Mouse (Mus musculus) midbrain, embryonic 16.5 days (tissue): ENCODE data around the gene Grm3. TPM values are rescaled to one million over a fixed set of nuclear protein-coding genes. Genes with fewer than 3 reads are reported as not detected.

Experiments used
- ATAC-seq: fragments of 200-750 bp; cut with Nextera tagmentation; 2 replicates; pipeline ENCODE4 v1.8.0; 2017; ENCODE audit warnings: moderate TSS enrichment
- H3K27ac ChIP-seq: fragments of 300-500 bp; sonication (generic); 2 replicates; pipeline ENCODE4 v1.5.1; 2014; ENCODE audit warnings: mild to moderate bottlenecking, low read length, mixed read lengths
- H3K27me3 ChIP-seq: fragments of 300-500 bp; sonication (generic); 2 replicates; pipeline ENCODE4 v1.6.1; 2014; ENCODE audit warnings: low read depth, low read length, mixed read lengths; ENCODE audit not compliant: control insufficient read depth, insufficient read depth
- H3K36me3 ChIP-seq: fragments of 300-500 bp; sonication (generic); 2 replicates; pipeline ENCODE4 v1.6.1; 2014; ENCODE audit warnings: mild to moderate bottlenecking, low read length, moderate library complexity, mixed read lengths; ENCODE audit not compliant: control insufficient read depth, insufficient read depth
- H3K4me1 ChIP-seq: fragments of 300-500 bp; sonication (generic); 2 replicates; pipeline ENCODE4 v1.6.1; 2014; ENCODE audit warnings: mild to moderate bottlenecking, low read length, mixed read lengths; ENCODE audit not compliant: control insufficient read depth, insufficient read depth
- H3K4me2 ChIP-seq: fragments of 300-500 bp; sonication (generic); 2 replicates; pipeline ENCODE4 v1.6.1; 2014; ENCODE audit warnings: mild to moderate bottlenecking, low read length, mixed read lengths
- H3K4me3 ChIP-seq: fragments of 300-500 bp; sonication (generic); 2 replicates; pipeline ENCODE4 v1.5.1; 2014; ENCODE audit warnings: low read depth, mild to moderate bottlenecking, low read length, moderate library complexity, mixed read lengths
- H3K9ac ChIP-seq: fragments of 300-500 bp; sonication (generic); 2 replicates; pipeline ENCODE4 v1.6.1; 2014; ENCODE audit warnings: low read depth, low read length, mixed read lengths
- H3K9me3 ChIP-seq: fragments of 300-500 bp; sonication (generic); replicated peaks from 2 replicates; pipeline ENCODE4 v1.6.1; 2014; ENCODE audit warnings: mild to moderate bottlenecking, low read length, mixed read lengths; ENCODE audit not compliant: control insufficient read depth, poor library complexity, severe bottlenecking
- WGBS: fragments of 180-500 bp; shearing (Covaris S2); extraction: QIAGEN DNeasy Blood & Tissue Kit; methylation state at CpG from one replicate; pipeline ENCODE4 v1.1.7; 2014; 5-methylcytosine and 5-hydroxymethylcytosine counted together
- polyA plus RNA-seq: library from polyadenylated mRNA; unstranded; fragments of >200 nt; fragmentation: Nextera tagmentation; extraction: Ambion mirVana; gene quantifications from 2 replicates; pipeline ENCODE4 v1.2.1, GENCODE M21; 2015

Gene Grm3
- polyA plus RNA-seq, 1 experiment from 2014 or later = 82.6 TPM

DNA sequence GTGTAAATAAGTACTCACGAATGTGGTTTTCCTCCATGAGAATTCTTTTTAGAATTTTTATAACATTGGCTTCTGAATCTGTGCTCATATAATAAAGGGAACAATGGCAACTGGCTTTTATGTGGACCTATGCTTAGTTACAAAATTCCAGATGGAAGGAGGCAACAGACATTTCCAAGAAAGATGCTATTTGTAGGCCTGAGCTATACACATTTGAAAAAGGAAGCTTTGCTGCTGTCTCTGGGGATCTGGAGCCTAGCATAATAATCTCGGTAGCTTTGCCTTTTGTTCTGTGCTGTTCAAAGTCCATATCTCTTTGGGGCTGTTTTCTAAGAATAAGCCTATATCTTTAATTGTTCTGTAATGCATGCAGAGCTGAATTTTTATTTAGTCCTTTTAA is 146.4 kb downstream of the Grm3 start:
- WGBS = 49% methylated on average over 2 of the region's 2 CpGs
- Histone ChIP-seq H3K4me2 (no peak overlapping the region), H3K4me3 (no peak overlapping the region), H3K4me1 (no peaks in the 10 kb centered on the region), H3K9ac (no peak overlapping the region), H3K27ac (no peak overlapping the region), H3K27me3 (no peaks in the 10 kb centered on the region), H3K36me3 (no peaks in the 10 kb centered on the region), H3K9me3 (no peaks in the 10 kb centered on the region)
- no peak for ATAC-seq

DNA sequence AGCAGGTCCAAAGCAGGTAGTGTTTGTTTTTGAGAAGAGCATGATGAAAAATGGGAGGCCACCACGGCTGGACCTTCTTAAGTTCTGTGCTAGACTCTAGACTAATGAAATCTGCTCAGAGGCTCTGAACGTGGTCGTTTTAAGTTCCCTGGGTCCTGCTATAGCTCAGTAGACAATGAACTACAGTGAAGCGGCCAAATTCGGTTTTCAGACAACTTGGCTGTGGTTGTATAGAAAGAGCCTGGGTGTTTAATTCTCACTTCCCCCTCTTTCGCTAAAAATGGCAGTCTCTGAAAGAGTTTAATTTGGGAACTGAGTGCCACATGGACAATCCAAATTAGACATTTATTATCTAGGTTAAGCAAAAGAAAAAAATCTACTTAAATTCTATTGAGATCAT is 154.0 kb downstream of the Grm3 start:
- WGBS = 81% methylated on average over 6 of the region's 6 CpGs
- ATAC-seq = no peak

DNA sequence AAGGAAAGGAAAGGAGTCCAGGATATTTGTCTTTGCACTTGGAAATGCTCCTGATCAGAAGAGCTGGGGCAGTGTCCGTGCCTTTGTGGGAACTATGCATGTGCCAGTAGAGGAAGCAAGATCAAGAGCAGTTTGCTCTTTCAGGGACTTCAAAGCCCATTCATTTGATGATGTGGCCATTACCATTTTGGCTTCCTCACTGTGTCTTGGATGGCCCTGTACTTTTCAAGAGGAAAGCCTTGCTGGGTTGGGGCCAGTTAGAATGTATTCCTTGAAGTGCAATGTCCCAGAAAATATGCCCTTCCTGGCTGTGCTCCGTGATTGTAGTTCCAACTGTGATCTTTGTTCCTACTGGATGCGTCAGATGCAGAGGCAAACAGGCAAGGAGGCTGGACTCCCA is 167.3 kb downstream of the Grm3 start:
- Histone ChIP-seq H3K27me3 (no peaks in the 10 kb centered on the region), H3K27ac (no peak overlapping the region), H3K9me3 (no peaks in the 10 kb centered on the region), H3K36me3 (no peaks in the 10 kb centered on the region), H3K4me3 (no peak overlapping the region), H3K9ac (no peak overlapping the region), H3K4me1 (no peaks in the 10 kb centered on the region), H3K4me2 (no peak overlapping the region)
- ATAC-seq = peak; percentile 62
- WGBS = 45% methylated on average over 3 of the region's 3 CpGs

More for the DNA sequence above, 154.0 kb downstream of the Grm3 start:
- Histone ChIP-seq H3K9ac (no peak overlapping the region), H3K4me2 (no peak overlapping the region), H3K36me3 (peaks cover 14% of the 10 kb centered on the region), H3K27me3 (no peaks in the 10 kb centered on the region), H3K9me3 (no peaks in the 10 kb centered on the region), H3K4me1 (no peaks in the 10 kb centered on the region), H3K27ac (no peak overlapping the region), H3K4me3 (no peak overlapping the region)

DNA sequence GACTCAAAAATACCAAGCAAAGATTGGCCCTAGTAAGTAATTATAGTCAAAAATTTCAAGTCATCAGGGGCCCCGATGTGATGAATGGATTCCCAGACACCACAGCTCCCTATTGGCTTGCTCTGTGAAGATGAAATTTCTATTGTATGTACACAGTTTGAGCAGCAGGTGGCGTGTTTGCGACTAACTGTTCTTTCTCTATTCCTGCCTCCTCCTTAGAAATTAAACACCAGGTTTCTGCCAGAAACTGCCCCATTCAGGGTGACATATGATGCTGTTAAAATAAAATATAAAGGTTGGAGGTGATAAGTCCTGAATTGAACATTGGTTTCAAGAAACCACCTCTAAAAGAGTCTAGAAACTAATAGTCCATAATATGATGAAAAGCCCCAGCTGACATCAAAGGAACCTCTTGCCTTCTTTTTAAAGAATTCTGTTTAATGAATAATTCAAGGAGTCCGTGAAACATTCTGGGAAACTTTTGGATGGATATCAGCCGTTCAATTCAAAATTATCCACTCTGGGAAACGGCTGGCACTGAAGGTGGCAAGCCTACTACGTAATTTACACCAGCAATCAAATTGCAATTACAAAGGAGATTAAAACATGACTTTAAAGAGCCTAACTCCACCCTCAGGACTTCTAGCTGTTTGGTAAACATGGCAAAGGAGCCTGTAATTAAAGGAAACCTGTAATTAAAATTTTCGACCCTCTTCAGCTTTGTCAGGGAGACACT is 184.0 kb downstream of the Grm3 start:
- 10% methylated on average over 8 of the region's 8 CpGs for WGBS
- H3K27ac ChIP-seq = no peak overlapping the region
- no peaks in the 10 kb centered on the region for H3K27me3 ChIP-seq
- peak; percentile 58 for ATAC-seq
- no peak overlapping the region for H3K4me2 ChIP-seq
- H3K4me1 ChIP-seq = no peaks in the 10 kb centered on the region
- H3K36me3 ChIP-seq = no peaks in the 10 kb centered on the region
- H3K9ac ChIP-seq = no peak overlapping the region
- no peak overlapping the region for H3K4me3 ChIP-seq
- no peaks in the 10 kb centered on the region for H3K9me3 ChIP-seq

DNA sequence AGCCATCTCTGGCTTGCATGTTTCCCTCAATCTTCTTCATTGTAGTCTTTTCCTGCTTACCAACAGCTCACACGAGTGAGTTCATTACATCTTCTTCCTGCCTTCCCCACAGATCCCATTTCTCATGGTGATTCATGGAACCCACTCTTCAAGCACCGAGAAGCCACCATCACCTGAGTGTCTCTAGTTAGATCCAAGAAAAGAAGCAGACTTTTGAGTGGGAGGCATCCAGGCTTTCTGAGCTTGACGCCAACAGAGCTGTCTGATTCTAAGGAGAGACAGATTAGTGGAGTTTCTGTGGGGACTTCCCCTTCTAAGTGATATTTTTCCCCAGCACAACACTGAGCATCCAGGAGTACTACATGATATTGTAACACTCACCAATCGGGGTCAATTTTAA is 199.5 kb downstream of the Grm3 start:
- Histone ChIP-seq H3K4me3 (no peak overlapping the region), H3K4me2 (no peak overlapping the region), H3K27me3 (no peaks in the 10 kb centered on the region), H3K9ac (no peak overlapping the region), H3K4me1 (no peaks in the 10 kb centered on the region), H3K9me3 (no peaks in the 10 kb centered on the region), H3K36me3 (no peaks in the 10 kb centered on the region), H3K27ac (no peak overlapping the region)
- no peak for ATAC-seq
- WGBS = 93% methylated on average over 4 of the region's 4 CpGs

DNA sequence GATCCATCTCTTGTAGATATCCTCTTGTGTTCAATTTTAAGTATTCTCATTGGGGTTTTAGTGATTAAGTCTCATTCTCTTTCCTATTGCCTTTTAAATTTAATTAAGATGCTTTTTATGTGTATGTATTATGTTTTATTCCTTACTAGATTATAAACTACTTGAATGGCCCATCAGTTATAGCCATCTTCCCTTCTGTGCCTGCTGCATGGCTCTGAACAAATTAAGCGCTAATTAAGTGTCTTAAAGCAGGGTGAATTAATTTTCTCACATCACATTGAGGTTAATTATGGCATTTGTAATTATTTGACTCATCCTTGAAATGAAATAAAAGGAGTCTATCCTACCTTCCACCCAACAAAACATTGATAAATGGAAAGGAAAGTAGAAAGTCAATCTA is 213.9 kb downstream of the Grm3 start:
- Histone ChIP-seq H3K4me1 (no peaks in the 10 kb centered on the region), H3K9ac (no peak overlapping the region), H3K4me2 (no peak overlapping the region), H3K27ac (no peak overlapping the region), H3K4me3 (no peak overlapping the region), H3K27me3 (no peaks in the 10 kb centered on the region), H3K9me3 (peaks cover 3% of the 10 kb centered on the region; the same call in 1 of the 2 replicates), H3K36me3 (peaks cover 6% of the 10 kb centered on the region)
- WGBS = 95% methylated on average over 1 of the region's 1 CpGs
- ATAC-seq = no peak

DNA sequence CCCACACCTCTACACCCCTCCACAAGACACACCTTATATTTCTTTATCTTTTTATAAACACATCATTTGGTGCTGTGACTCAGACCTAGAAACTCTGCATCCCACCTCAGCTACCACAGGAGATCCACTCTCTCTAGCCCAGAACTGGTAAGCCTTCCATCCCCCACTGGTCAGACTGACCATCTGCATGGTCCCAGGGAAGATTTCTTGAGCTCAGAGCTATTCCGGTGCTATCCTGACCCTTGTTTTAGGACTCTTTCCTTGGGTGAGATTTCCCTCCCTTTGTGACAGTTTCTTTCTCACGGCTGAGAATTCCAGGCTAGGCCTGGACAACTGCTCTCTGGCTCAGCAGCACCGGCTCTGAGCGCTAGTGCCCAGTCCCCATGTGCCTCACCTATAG is 227.7 kb downstream of the Grm3 start:
- no peaks in the 10 kb centered on the region for H3K27me3 ChIP-seq
- ATAC-seq = no peak
- WGBS = 79% methylated on average over 4 of the region's 4 CpGs
- no peaks in the 10 kb centered on the region for H3K36me3 ChIP-seq
- H3K9me3 ChIP-seq = no peaks in the 10 kb centered on the region
- no peak overlapping the region for H3K4me3 ChIP-seq
- H3K4me2 ChIP-seq = no peak overlapping the region
- no peak overlapping the region for H3K27ac ChIP-seq
- H3K9ac ChIP-seq = no peak overlapping the region
- H3K4me1 ChIP-seq = no peaks in the 10 kb centered on the region

DNA sequence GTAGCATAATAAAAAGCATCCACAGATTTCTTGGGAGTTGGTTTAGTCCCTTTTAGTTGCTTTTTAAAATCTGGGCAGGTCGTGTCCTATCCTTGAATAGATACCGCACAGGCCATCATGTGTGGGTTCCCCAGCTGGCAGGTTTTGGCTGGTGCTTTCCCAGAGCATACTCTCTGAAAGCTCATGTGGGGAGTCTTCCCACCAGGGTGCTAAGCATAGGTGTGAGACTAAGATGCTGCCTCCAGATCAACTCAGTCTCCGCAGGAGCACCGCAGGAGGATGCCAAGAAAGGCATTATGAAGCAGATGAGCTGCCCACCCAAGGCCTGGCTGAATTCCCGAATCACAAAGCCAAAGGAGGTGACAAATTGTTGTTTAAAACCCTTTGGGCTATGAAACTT is 229.5 kb downstream of the Grm3 start:
- Histone ChIP-seq H3K27ac (no peak overlapping the region), H3K27me3 (no peaks in the 10 kb centered on the region), H3K36me3 (no peaks in the 10 kb centered on the region), H3K4me2 (no peak overlapping the region), H3K4me3 (no peak overlapping the region), H3K9me3 (no peaks in the 10 kb centered on the region), H3K9ac (no peak overlapping the region), H3K4me1 (no peaks in the 10 kb centered on the region)
- no peak for ATAC-seq
- 20% methylated on average over 5 of the region's 5 CpGs for WGBS

DNA sequence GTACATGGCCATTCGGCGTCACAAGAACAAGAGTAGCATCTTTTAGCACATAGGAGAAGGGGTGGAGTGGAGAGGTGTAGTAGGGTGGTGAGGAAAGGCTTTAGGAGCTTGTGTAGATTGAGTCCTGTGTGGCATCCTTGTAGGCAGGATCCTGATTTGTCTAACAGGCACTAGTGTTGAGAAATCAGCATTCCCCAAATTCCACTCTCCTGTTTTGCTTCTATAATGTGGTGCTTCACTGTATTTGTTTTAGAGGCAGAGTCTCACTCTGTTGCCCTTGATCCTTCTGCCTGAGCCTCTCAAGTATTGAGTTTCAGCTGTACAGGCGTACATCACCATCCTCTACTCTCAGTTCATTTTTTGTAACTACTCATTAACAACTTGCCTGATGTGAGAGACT is 247.4 kb downstream of the Grm3 start:
- H3K27me3 ChIP-seq = no peaks in the 10 kb centered on the region
- H3K4me1 ChIP-seq = no peaks in the 10 kb centered on the region
- no peak overlapping the region for H3K9ac ChIP-seq
- H3K4me3 ChIP-seq = no peak overlapping the region
- 94% methylated on average over 3 of the region's 3 CpGs for WGBS
- no peak for ATAC-seq
- no peak overlapping the region for H3K27ac ChIP-seq
- H3K9me3 ChIP-seq = no peaks in the 10 kb centered on the region
- H3K4me2 ChIP-seq = no peak overlapping the region
- H3K36me3 ChIP-seq = no peaks in the 10 kb centered on the region
